Mouse (Mus musculus): ENCODE measurements around the gene Pla2g7. TPM values are rescaled to one million over a fixed set of nuclear protein-coding genes. Genes with fewer than 3 reads are reported as not detected.

Gene Pla2g7
- total and polyA plus RNA-seq, 3 experiments: not detected

DNA sequence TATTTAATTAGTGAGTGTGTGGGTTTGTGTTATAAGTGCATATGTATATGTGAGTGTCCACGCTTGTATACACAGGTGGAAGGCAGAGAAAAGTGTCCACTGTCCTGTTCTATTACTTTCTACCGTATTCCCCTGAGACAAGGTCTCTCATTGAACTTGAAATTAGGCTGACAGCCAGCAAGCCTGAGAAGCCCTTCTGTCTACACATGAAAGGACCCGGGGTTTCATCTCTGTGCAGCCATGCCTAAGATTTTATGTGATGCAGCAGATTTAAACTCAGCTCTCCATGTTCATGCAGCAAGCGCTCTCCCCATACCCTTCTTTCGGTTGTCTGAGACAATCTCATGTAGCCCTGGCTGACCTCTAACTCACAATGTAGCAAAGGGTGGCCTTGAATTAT lies 22.6 kb downstream of the Pla2g7 start:
- peaks cover 59% of the 10 kb centered on the region for H3K9me3 ChIP-seq (replicated peaks)
- ATAC-seq (ENCODE audit: extremely low read depth, insufficient number of reproducible peaks, low FRiP score, poor library complexity, severe bottlenecking) (no peak), DNase-seq (ENCODE audit: low spot score) (no peak)
- H3K27me3 ChIP-seq (ENCODE audit: insufficient read depth, low read length): no peaks in the 10 kb centered on the region
- TF ChIP-seq GATA1 (IDR thresholded peaks at IDR 0.05; ENCODE audit: borderline replicate concordance, low read length) (no peak), GATA2 (IDR thresholded peaks at IDR 0.05; ENCODE audit: borderline replicate concordance, low read depth, low read length) (no peak), POLR2AphosphoS5 (IDR thresholded peaks at IDR 0.05; ENCODE audit: insufficient replicate concordance, low read depth, low read length) (no peak), TAL1 (conservative IDR thresholded peaks at IDR 0.05; ENCODE audit: low read depth, low read length) (no peak), CTCF (IDR thresholded peaks at IDR 0.05; ENCODE audit: low read depth, low read length) (no peak)
- no peaks in the 10 kb centered on the region for H3K36me3 ChIP-seq (replicated peaks)
- H3K4me3 ChIP-seq (ENCODE audit: low read depth, low read length): no peak overlapping the region
- H3K4me1 ChIP-seq (ENCODE audit: insufficient read depth, low read depth, low read length): no peaks in the 10 kb centered on the region

DNA sequence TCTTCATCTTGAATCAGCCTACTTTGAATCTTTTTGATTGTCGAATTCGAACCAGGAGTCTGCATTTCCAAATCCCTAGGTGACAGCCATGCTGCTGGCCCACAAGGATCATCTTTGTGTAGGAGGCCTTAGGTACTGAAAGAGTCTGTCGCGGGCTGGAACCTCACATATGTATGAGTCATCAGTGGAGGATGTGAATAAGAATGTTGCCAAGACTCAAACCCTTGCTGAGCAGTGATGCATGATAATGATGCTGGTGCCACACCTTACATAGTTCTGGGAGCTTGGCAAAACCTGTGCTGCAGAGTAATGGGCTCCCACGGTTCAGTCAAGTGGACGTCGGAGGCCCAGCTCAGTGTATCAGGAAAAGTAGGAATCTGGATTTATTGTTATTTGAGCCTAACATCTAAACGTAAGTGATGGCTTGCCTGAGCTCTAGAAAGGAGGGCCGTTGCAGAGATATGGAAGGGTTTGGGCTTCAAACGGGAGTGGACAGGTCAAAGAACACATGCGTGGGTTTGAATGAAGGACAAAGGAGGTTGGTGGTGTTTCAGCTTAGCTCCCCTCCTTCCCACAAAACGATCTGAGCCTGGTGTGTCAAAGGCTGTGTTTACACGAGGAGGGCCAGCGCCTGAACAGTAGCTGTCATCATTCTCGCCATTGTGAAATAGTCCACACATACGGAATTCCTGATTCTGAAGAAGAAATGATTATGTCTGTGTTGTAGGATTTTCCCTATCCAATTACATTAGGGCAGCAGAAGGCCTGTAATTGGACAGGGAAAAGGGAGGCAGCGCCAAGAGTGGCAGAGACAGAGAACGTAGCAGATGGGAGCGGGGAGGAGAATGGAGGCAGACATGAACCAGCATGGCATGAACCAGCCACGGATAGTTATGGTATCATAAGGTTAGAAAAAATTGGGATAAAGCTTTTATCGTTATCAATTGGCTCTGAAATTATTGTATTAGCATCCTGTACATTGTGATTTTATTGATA lies 24.7 kb downstream of the Pla2g7 start:
- no peak for ATAC-seq (ENCODE audit: extremely low read depth, insufficient number of reproducible peaks, low FRiP score, poor library complexity, severe bottlenecking)
- no peak for DNase-seq (ENCODE audit: low spot score)
- TF ChIP-seq POLR2AphosphoS5 (IDR thresholded peaks at IDR 0.05; ENCODE audit: insufficient replicate concordance, low read depth, low read length): no peak
- TF ChIP-seq CTCF (IDR thresholded peaks at IDR 0.05; ENCODE audit: low read depth, low read length): no peak
- TF ChIP-seq TAL1 (conservative IDR thresholded peaks at IDR 0.05; ENCODE audit: low read depth, low read length): no peak
- no peak overlapping the region for H3K4me3 ChIP-seq (ENCODE audit: low read depth, low read length)
- H3K4me1 ChIP-seq (ENCODE audit: insufficient read depth, low read depth, low read length): no peaks in the 10 kb centered on the region
- no peaks in the 10 kb centered on the region for H3K36me3 ChIP-seq (replicated peaks)
- peaks cover 54% of the 10 kb centered on the region for H3K9me3 ChIP-seq (replicated peaks)
- no peaks in the 10 kb centered on the region for H3K27me3 ChIP-seq (ENCODE audit: insufficient read depth, low read length)

DNA sequence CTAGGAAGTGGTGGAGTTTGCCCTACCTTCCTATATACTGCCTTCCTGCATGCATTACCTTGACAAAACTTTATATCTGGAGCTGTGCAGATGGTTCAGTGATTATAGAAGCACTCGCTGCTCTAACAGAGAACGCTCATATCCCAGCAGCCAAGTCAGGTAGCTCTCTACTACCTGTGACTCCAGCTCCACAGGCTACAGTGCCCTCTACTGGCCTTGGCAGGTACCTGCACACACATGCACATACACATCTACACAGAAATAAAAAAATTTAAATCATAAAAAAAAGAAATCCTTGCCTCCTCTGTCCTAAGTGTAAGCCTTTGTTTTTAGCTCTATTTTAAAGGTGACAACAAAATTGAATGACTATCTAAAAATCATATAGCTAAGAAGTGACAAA lies 29.8 kb downstream of the Pla2g7 start:
- H3K4me3 ChIP-seq (ENCODE audit: low read depth, low read length): no peak overlapping the region
- ATAC-seq (ENCODE audit: extremely low read depth, insufficient number of reproducible peaks, low FRiP score, poor library complexity, severe bottlenecking): no peak
- H3K36me3 ChIP-seq (replicated peaks): no peaks in the 10 kb centered on the region
- no peaks in the 10 kb centered on the region for H3K27me3 ChIP-seq (ENCODE audit: insufficient read depth, low read length)
- DNase-seq (ENCODE audit: low spot score): no peak
- H3K4me1 ChIP-seq (ENCODE audit: insufficient read depth, low read depth, low read length): no peaks in the 10 kb centered on the region
- H3K9me3 ChIP-seq (replicated peaks): peaks cover 42% of the 10 kb centered on the region
- no peak for TF ChIP-seq TAL1 (conservative IDR thresholded peaks at IDR 0.05; ENCODE audit: low read depth, low read length)
- no peak for TF ChIP-seq GATA2 (IDR thresholded peaks at IDR 0.05; ENCODE audit: borderline replicate concordance, low read depth, low read length)

DNA sequence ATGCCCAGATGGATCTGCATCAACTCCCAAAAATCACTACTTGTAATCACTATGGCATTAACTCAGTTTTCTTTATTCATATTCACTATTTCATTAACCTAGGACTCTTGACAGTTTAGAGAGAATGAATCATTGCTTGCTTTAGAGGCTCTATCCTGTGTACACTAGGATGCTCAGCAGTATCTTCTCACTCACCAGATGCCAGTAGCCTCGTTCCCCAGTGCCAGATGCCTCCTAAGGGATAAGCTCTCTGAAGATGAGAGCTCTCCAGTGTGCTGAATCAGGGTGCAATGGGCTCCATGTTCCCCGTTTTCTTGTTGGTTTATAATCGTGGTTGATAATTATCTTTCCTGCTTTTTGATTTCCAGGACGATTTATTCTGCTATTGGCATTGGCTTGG lies 30.8 kb downstream of the Pla2g7 start:
- H3K4me1 ChIP-seq (ENCODE audit: insufficient read depth, low read depth, low read length): no peaks in the 10 kb centered on the region
- no peak overlapping the region for H3K4me3 ChIP-seq (ENCODE audit: low read depth, low read length)
- peaks cover 40% of the 10 kb centered on the region for H3K9me3 ChIP-seq (replicated peaks)
- ATAC-seq (ENCODE audit: extremely low read depth, insufficient number of reproducible peaks, low FRiP score, poor library complexity, severe bottlenecking): no peak
- TF ChIP-seq CTCF (IDR thresholded peaks at IDR 0.05; ENCODE audit: low read depth, low read length) (no peak), POLR2AphosphoS5 (IDR thresholded peaks at IDR 0.05; ENCODE audit: insufficient replicate concordance, low read depth, low read length) (no peak), GATA1 (IDR thresholded peaks at IDR 0.05; ENCODE audit: borderline replicate concordance, low read length) (no peak), GATA2 (IDR thresholded peaks at IDR 0.05; ENCODE audit: borderline replicate concordance, low read depth, low read length) (no peak), TAL1 (conservative IDR thresholded peaks at IDR 0.05; ENCODE audit: low read depth, low read length) (no peak)
- no peaks in the 10 kb centered on the region for H3K36me3 ChIP-seq (replicated peaks)
- no peak for DNase-seq (ENCODE audit: low spot score)
- no peaks in the 10 kb centered on the region for H3K27me3 ChIP-seq (ENCODE audit: insufficient read depth, low read length)

DNA sequence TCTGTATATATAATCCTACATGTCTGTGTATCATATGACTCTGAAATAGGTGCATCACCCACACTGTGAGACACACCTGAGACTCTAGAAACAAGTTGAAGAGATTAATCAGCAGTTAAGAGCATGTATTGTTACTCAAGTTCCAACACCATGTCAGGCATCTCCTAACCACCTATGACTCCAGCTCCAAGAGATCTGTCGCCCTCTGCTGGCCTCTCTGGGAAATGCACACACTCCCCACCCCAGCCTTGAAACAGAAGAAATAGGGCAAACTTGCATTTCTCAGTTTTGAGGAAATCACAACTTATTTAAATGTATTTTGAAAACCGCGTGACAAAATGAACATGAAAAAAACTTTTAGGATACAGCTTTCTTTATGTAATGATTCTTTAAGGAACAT lies 38.8 kb downstream of the Pla2g7 start:
- DNase-seq (ENCODE audit: low spot score): no peak
- Histone ChIP-seq H3K36me3 (replicated peaks) (no peaks in the 10 kb centered on the region), H3K4me1 (ENCODE audit: insufficient read depth, low read depth, low read length) (no peaks in the 10 kb centered on the region), H3K9me3 (replicated peaks) (peaks cover 32% of the 10 kb centered on the region), H3K27me3 (ENCODE audit: insufficient read depth, low read length) (no peaks in the 10 kb centered on the region), H3K4me3 (ENCODE audit: low read depth, low read length) (no peak overlapping the region)
- TF ChIP-seq TAL1 (conservative IDR thresholded peaks at IDR 0.05; ENCODE audit: low read depth, low read length) (no peak), POLR2AphosphoS5 (IDR thresholded peaks at IDR 0.05; ENCODE audit: insufficient replicate concordance, low read depth, low read length) (no peak), GATA2 (IDR thresholded peaks at IDR 0.05; ENCODE audit: borderline replicate concordance, low read depth, low read length) (no peak), CTCF (IDR thresholded peaks at IDR 0.05; ENCODE audit: low read depth, low read length) (no peak), GATA1 (IDR thresholded peaks at IDR 0.05; ENCODE audit: borderline replicate concordance, low read length) (no peak)
- ATAC-seq (ENCODE audit: extremely low read depth, insufficient number of reproducible peaks, low FRiP score, poor library complexity, severe bottlenecking): no peak

DNA sequence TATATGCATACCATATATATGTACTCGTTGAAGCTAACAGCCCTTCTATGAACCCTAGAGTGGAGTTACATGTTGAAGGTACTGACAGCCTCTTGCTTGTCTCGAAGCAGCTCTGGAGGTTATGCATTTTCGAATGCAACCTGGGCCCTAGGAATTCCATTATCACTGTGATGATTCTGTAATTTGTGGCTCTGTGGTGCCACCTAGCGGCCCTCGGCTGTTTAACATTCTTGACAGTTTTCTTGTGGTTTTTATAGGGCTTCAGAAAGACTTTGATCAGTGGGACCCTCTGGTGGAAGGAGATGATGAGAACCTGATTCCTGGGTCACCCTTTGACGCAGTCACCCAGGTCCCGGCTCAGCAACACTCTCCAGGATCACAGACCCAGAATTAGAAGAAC lies 43.7 kb downstream of the Pla2g7 start:
- H3K36me3 ChIP-seq (replicated peaks): no peaks in the 10 kb centered on the region
- TF ChIP-seq GATA2 (IDR thresholded peaks at IDR 0.05; ENCODE audit: borderline replicate concordance, low read depth, low read length) (no peak), CTCF (IDR thresholded peaks at IDR 0.05; ENCODE audit: low read depth, low read length) (no peak), POLR2AphosphoS5 (IDR thresholded peaks at IDR 0.05; ENCODE audit: insufficient replicate concordance, low read depth, low read length) (no peak), TAL1 (conservative IDR thresholded peaks at IDR 0.05; ENCODE audit: low read depth, low read length) (no peak), GATA1 (IDR thresholded peaks at IDR 0.05; ENCODE audit: borderline replicate concordance, low read length) (no peak)
- no peak for DNase-seq (ENCODE audit: low spot score)
- H3K27me3 ChIP-seq (ENCODE audit: insufficient read depth, low read length): no peaks in the 10 kb centered on the region
- peaks cover 48% of the 10 kb centered on the region for H3K9me3 ChIP-seq (replicated peaks)
- H3K4me3 ChIP-seq (ENCODE audit: low read depth, low read length): no peak overlapping the region
- ATAC-seq (ENCODE audit: extremely low read depth, insufficient number of reproducible peaks, low FRiP score, poor library complexity, severe bottlenecking): no peak
- no peaks in the 10 kb centered on the region for H3K4me1 ChIP-seq (ENCODE audit: insufficient read depth, low read depth, low read length)
